Comparison of ENCODE assay signal across 9 mouse cellular contexts in genomic region chr10:58673278-58674061, GRCm38 (mm10). TPM values are rescaled to one million over a fixed set of nuclear protein-coding genes. Genes with fewer than 3 reads are reported as not detected.
DNase-seq lines count a peak whose midpoint lies in the region; ATAC-seq and TF ChIP-seq lines count a peak whose summit lies in the region.
"Had no signal": no experiment of that assay in that cellular context is flagged by ENCODE, and none has a peak within 500 bp of the region (broad histone marks: within the 10 kb centered on the region; RNA-seq: fewer than 3 reads in every experiment).

No protein-coding gene starts in this region.

- H3K4me3 ChIP-seq in ES-E14 (ENCODE audit: insufficient read depth in 1 of 2, low read depth in 1 of 2, low read length in 2 of 2, poor library complexity in 1 of 2, severe bottlenecking in 1 of 2): no peak overlapping the region
- H3K4me3 ChIP-seq in forebrain, embryonic 11.5 days (ENCODE audit: low read depth, low read length): no peak overlapping the region
- H3K4me3 ChIP-seq in layer of hippocampus, adult 2 months: peak overlapping the region; percentile 48
- peak overlapping the region; percentile 17; the same call in 1 of the 2 replicates for H3K4me3 ChIP-seq in lung, postnatal 0 days (ENCODE audit: low read depth, low read length)

- intact Hi-C loops in heart, postnatal 36 days (cut with DNase I): loop anchor here (2.0 kb wide), 1 partner anchor 113 kb away; no protein-coding TSS in a partner anchor

- TF ChIP-seq EP300 in lung, postnatal 0 days (IDR thresholded peaks at IDR 0.05): no peak

- peak overlapping the region; percentile 21; the same call in 1 of the 2 replicates for H3K4me2 ChIP-seq in forebrain, embryonic 11.5 days (ENCODE audit: low read depth, low read length, severe bottlenecking)
- H3K4me2 ChIP-seq in lung, postnatal 0 days (replicated peaks; ENCODE audit: low read depth, low read length): peak overlapping the region; percentile 23

- peak; percentile 91 for ATAC-seq in forebrain, embryonic 11.5 days (replicated peaks; ENCODE audit: low FRiP score)
- ATAC-seq in lung, postnatal 0 days: peak; percentile 57

- in situ Hi-C loops in ES-E14 (cut with MboI; ENCODE audit: low sequenced_read_pairs in 2 of 2, unreplicated experiment in 2 of 2): no loop called here

- 26% methylated on average over 15 of the region's 15 CpGs for WGBS in forebrain, embryonic 11.5 days
- WGBS in lung, postnatal 0 days: 30% methylated on average over 15 of the region's 15 CpGs

- no peaks in the 10 kb centered on the region; a peak in 1 of 4 replicates for H3K4me1 ChIP-seq in ES-E14 (ENCODE audit: control insufficient read depth in 2 of 2, insufficient read depth in 2 of 2, low read length in 2 of 2, poor library complexity in 1 of 2)
- peaks cover 5% of the 10 kb centered on the region; the same call in 1 of the 2 replicates for H3K4me1 ChIP-seq in forebrain, embryonic 11.5 days (replicated peaks; ENCODE audit: control insufficient read depth, insufficient read depth, low read length)
- H3K4me1 ChIP-seq in lung, postnatal 0 days (ENCODE audit: insufficient read depth, low read depth, low read length): no peaks in the 10 kb centered on the region

- peaks cover 5% of the 10 kb centered on the region; the same call in 1 of the 2 replicates for H3K27me3 ChIP-seq in forebrain, embryonic 11.5 days (ENCODE audit: control insufficient read depth, insufficient read depth, low read length)
- H3K27me3 ChIP-seq in lung, postnatal 0 days (replicated peaks; ENCODE audit: insufficient read depth, low read length): no peaks in the 10 kb centered on the region

- TF ChIP-seq CTCF in layer of hippocampus, adult 2 months (conservative IDR thresholded peaks at IDR 0.05): peak; percentile 90
- peak; percentile 83 for TF ChIP-seq CTCF in lung, postnatal 0 days (IDR thresholded peaks at IDR 0.05)

- no peak overlapping the region for H3K9ac ChIP-seq in ES-E14 (ENCODE audit: insufficient read depth, low read depth, low read length, poor library complexity, severe bottlenecking)
- no peak overlapping the region for H3K9ac ChIP-seq in forebrain, embryonic 11.5 days (ENCODE audit: low read length)
- no peak overlapping the region for H3K9ac ChIP-seq in lung, postnatal 0 days (replicated peaks; ENCODE audit: low read depth)

- H3K27ac ChIP-seq in ES-E14 (ENCODE audit: insufficient read depth, low read depth, low read length, poor library complexity, severe bottlenecking): no peak overlapping the region
- H3K27ac ChIP-seq in forebrain, embryonic 11.5 days (ENCODE audit: low read depth, low read length): peak overlapping the region; percentile 77
- H3K27ac ChIP-seq in layer of hippocampus, adult 2 months: no peak overlapping the region
- no peak overlapping the region for H3K27ac ChIP-seq in lung, postnatal 0 days (ENCODE audit: low read length)

- peak; percentile 58 for DNase-seq in ES-E14 (ENCODE audit: low read depth, low spot score)
- DNase-seq in c-Kit-positive CD71-negative TER-119-negative erythroid progenitor cells, embryonic 14.5 days (ENCODE audit: low read depth): peak; percentile 50
- peak; percentile 89 for DNase-seq in forebrain, embryonic 11.5 days (ENCODE audit: low spot score)
- DNase-seq in heart, postnatal 36 days: peak; percentile 62 to 81
- DNase-seq in layer of hippocampus, adult 2 months (ENCODE audit: low spot score in 2 of 2): peak; percentile 67 to 87
- peak; percentile 83 for DNase-seq in lung, postnatal 0 days (ENCODE audit: low spot score)
- DNase-seq in retina, postnatal 7 days (ENCODE audit: low read depth, low spot score): peak; percentile 37
- DNase-seq in thymus, postnatal 4 days: peak; percentile 89

- no peaks in the 10 kb centered on the region for H3K36me3 ChIP-seq in ES-E14 (ENCODE audit: control insufficient read depth, insufficient read depth, low read length, poor library complexity, severe bottlenecking)
- H3K36me3 ChIP-seq in forebrain, embryonic 11.5 days (ENCODE audit: control insufficient read depth, insufficient read depth, low read length): no peaks in the 10 kb centered on the region
- H3K36me3 ChIP-seq in lung, postnatal 0 days (ENCODE audit: insufficient read depth, low read length): no peaks in the 10 kb centered on the region

- H3K9me3 ChIP-seq in ES-E14 (ENCODE audit: control insufficient read depth, insufficient read depth, low read depth, low read length): no peaks in the 10 kb centered on the region
- H3K9me3 ChIP-seq in forebrain, embryonic 11.5 days (ENCODE audit: control insufficient read depth, low read length): no peaks in the 10 kb centered on the region
- no peaks in the 10 kb centered on the region for H3K9me3 ChIP-seq in lung, postnatal 0 days (ENCODE audit: low read length)

TF ChIP-seq in ES-E14, 5 proteins besides CTCF, POLR2A, EP300 and RAD21:
- peak; percentile 15; the same call in 1 of the 2 replicates for TF ChIP-seq ZC3H11A (IDR thresholded peaks at IDR 0.05; ENCODE audit: borderline replicate concordance, low read depth, low read length)
- no peak for TF ChIP-seq HCFC1 (IDR thresholded peaks at IDR 0.05; ENCODE audit: borderline replicate concordance, insufficient read depth, low read length)

RNA-seq across cellular contexts. Expression of gene Edar, which starts 2.0 kb away (rescaled TPM):
- 0.04 and 0.05 TPM in 2 replicates for total RNA-seq in ES-E14 (2012; rRNA removed)
- 0.75 and 0.81 TPM in 2 replicates for polyA plus RNA-seq in forebrain, embryonic 11.5 days (2014; fragmentation: Nextera tagmentation; extraction: Ambion mirVana)
- total RNA-seq in heart, postnatal 36 days (2021): under 1 TPM; 0.41 to 0.42 TPM
- under 1 TPM; 0.13 to 0.15 TPM for total RNA-seq in layer of hippocampus, adult 2 months (2021)
- polyA plus RNA-seq in lung, postnatal 0 days (2015; fragmentation: Nextera tagmentation; extraction: Ambion mirVana): 0.51 and 0.64 TPM in 2 replicates
- polyA plus RNA-seq: liver, embryonic 16.5 days had no signal

RNA-seq across cellular contexts. Expression of gene Gm17542, which starts 44.5 kb away (rescaled TPM):
- not detected in 2 replicates for total RNA-seq in ES-E14 (2012; rRNA removed)
- not detected in 2 replicates for polyA plus RNA-seq in forebrain, embryonic 11.5 days (2014; fragmentation: Nextera tagmentation; extraction: Ambion mirVana)
- total RNA-seq in heart, postnatal 36 days (2021): not detected
- total RNA-seq in layer of hippocampus, adult 2 months (2021): not detected
- not detected in 2 replicates for polyA plus RNA-seq in lung, postnatal 0 days (2015; fragmentation: Nextera tagmentation; extraction: Ambion mirVana)
- polyA plus RNA-seq: liver, embryonic 16.5 days had no signal

Comparison
In these comparisons a context has a peak if more than half of its experiments do, and no peak if none do; other contexts are left out.
1. DNase-seq: peak in every context shown above with its lines; median percentile 89 in forebrain, embryonic 11.5 days; 89 in thymus, postnatal 4 days; 83 in lung, postnatal 0 days; 77 in layer of hippocampus, adult 2 months; 72 in heart, postnatal 36 days; 58 in ES-E14; 50 in c-Kit-positive CD71-negative TER-119-negative erythroid progenitor cells, embryonic 14.5 days; 37 in retina, postnatal 7 days.
2. H3K4me3 ChIP-seq: peak in layer of hippocampus, adult 2 months (single experiment) and lung, postnatal 0 days (single experiment); none in ES-E14 (0 of 2) and forebrain, embryonic 11.5 days (single experiment).